Mouse (Mus musculus): ENCODE measurements at regions not wholly inside any gene's neighbourhood (a gene's known extent, or its start where the extent isn't known, plus 50 kb on each side); places are given as distances from the start of the nearest gene placed in this dataset.

- DNase-seq = no peak
Measured at GRCm38 (mm10) chr7:136825647-136826046, 68.8 kb upstream of the Mgmt start.

GRCm38 (mm10) chr7:136829621-136830313 lies 64.6 kb upstream of the Mgmt start:
- no peak for DNase-seq

- no peak for DNase-seq
Measured at GRCm38 (mm10) chr7:136832419-136832818, 62.0 kb upstream of the Mgmt start.

- no peak for DNase-seq
Measured at GRCm38 (mm10) chr7:136838971-136839370, 55.4 kb upstream of the Mgmt start.

- no peak for DNase-seq
Measured at GRCm38 (mm10) chr7:136840224-136840623, 54.2 kb upstream of the Mgmt start.

GRCm38 (mm10) chr7:136842751-136843150 lies 51.7 kb upstream of the Mgmt start:
- DNase-seq = no peak

GRCm38 (mm10) chr7:136844282-136844681 lies 50.1 kb upstream of the Mgmt start:
- DNase-seq = no peak
